Mouse (Mus musculus) intestine, embryonic 14.5 days (tissue): Measurements from ENCODE around the gene Btbd35f21. TPM values are rescaled to one million over a fixed set of nuclear protein-coding genes. Genes with fewer than 3 reads are reported as not detected.
"Not testable (repeated sequence)": the region's sequence is repeated elsewhere in the genome, so short reads cannot be mapped to it uniquely, and the experiment has no call there.

Experiments used
- ATAC-seq: fragments of 200-750 bp; cut with Nextera tagmentation; replicated peaks from 2 replicates; pipeline ENCODE4 v1.8.0; 2017; ENCODE audit warnings: low read depth, moderate number of reproducible peaks, moderate TSS enrichment, moderate library complexity; ENCODE audit not compliant: low FRiP score, low TSS enrichment
- DNase-seq: peaks from one replicate; pipeline ENCODE4 v3.0.0-alpha.2; 2018; ENCODE audit warnings: low spot score
- H3K27ac ChIP-seq: fragments of 300-500 bp; sonication (generic); 2 replicates; pipeline ENCODE4 v1.5.1; 2014; ENCODE audit warnings: low read depth, mild to moderate bottlenecking, control low read depth
- H3K27me3 ChIP-seq: fragments of 300-500 bp; sonication (generic); replicated peaks from 2 replicates; pipeline ENCODE4 v1.6.1; 2014; ENCODE audit warnings: low read length, control low read depth; ENCODE audit not compliant: control insufficient read depth, insufficient read depth
- H3K36me3 ChIP-seq: fragments of 300-500 bp; sonication (generic); 2 replicates; pipeline ENCODE4 v1.6.1; 2014; ENCODE audit warnings: low read length, control low read depth; ENCODE audit not compliant: control insufficient read depth, insufficient read depth
- H3K4me1 ChIP-seq: fragments of 300-500 bp; sonication (generic); replicated peaks from 2 replicates; pipeline ENCODE4 v1.6.1; 2014; ENCODE audit warnings: low read length, control low read depth, mixed read lengths; ENCODE audit not compliant: control insufficient read depth, insufficient read depth
- H3K4me2 ChIP-seq: fragments of 300-500 bp; sonication (generic); 2 replicates; pipeline ENCODE4 v1.6.1; 2014; ENCODE audit warnings: low read length
- H3K4me3 ChIP-seq: fragments of 300-500 bp; sonication (generic); 2 replicates; pipeline ENCODE4 v1.5.1; 2014; ENCODE audit warnings: low read depth, low read length, control low read depth, mixed read lengths
- H3K9ac ChIP-seq: fragments of 300-500 bp; sonication (generic); 2 replicates; pipeline ENCODE4 v1.6.1; 2014; ENCODE audit warnings: mild to moderate bottlenecking, low read length
- H3K9me3 ChIP-seq: fragments of 300-500 bp; sonication (generic); 2 replicates; pipeline ENCODE4 v1.6.1; 2016; ENCODE audit warnings: low read length, control low read depth; ENCODE audit not compliant: control insufficient read depth
- WGBS: fragments of 180-500 bp; shearing (Covaris S2); extraction: QIAGEN DNeasy Blood & Tissue Kit; methylation state at CpG from one replicate; pipeline ENCODE4 v1.1.7; 2014; 5-methylcytosine and 5-hydroxymethylcytosine counted together
- polyA plus RNA-seq: library from polyadenylated mRNA; unstranded; fragments of >200 nt; fragmentation: Nextera tagmentation; extraction: Ambion mirVana; gene quantifications from 2 replicates; pipeline ENCODE4 v1.2.1, GENCODE M21; 2014

Btbd35f21 gene
- polyA plus RNA-seq, result not detected in 2 replicates

DNA sequence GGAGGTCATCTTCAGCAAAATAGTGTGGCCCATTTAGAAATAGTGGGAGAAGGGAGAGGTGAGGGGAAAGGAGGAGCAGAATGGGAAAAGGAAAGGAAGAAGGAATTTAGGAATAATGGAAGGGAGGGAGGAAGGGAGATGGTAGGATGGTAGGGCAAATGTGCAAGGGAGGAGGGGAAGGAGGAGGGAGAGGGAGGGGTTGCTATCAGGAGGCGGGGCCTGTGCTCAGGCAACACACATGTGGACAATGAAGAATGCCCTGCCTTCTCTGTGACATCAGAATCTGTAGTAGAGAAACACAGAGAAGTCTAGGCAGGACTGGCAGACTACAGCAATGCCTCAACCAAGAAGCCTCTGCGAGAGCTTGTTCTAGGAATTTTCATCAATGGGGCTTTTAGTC is at the start of gene Btbd35f21:
TSS of gene Btbd35f21 (plus strand) at position 301 of the 400 bp plus-strand sequence.
- not testable (repeated sequence) for DNase-seq, H3K27ac ChIP-seq, H3K9me3 ChIP-seq, H3K4me1 ChIP-seq, ATAC-seq, H3K9ac ChIP-seq, H3K36me3 ChIP-seq, H3K27me3 ChIP-seq, H3K4me3 ChIP-seq, H3K4me2 ChIP-seq
- no CpG with 5 or more reads among the region's 2 CpGs for WGBS

Other genes with a start within 250 kb of the Btbd35f21 start
- not detected in 2 replicates for gene Btbd35f1, start 166.1 kb upstream of the Btbd35f21 start, polyA plus RNA-seq
- gene Gm5926, start 75.4 kb upstream of the Btbd35f21 start, polyA plus RNA-seq, result not detected in 2 replicates
- not detected in 2 replicates for gene Btbd35f30, start 168.5 kb downstream of the Btbd35f21 start, polyA plus RNA-seq
- not detected in 2 replicates for gene Gm21789, start 215.7 kb downstream of the Btbd35f21 start, polyA plus RNA-seq
- gene Btbd35f5, start 247.8 kb downstream of the Btbd35f21 start, polyA plus RNA-seq, result not detected in 2 replicates